Mouse (Mus musculus) small intestine, adult 2 months (tissue): ENCODE measurements around the gene Tm6sf1.

ENCODE experiments used
- CTCF ChIP-seq: fragments of 200-500 bp; IDR thresholded peaks from 2 replicates; pipeline ENCODE4 v1.5.1; 2012; ENCODE audit warnings: low read depth, mild to moderate bottlenecking, control low read depth, inconsistent platforms, low read length, moderate library complexity, mixed read lengths; ENCODE audit not compliant: insufficient replicate concordance, insufficient read length; ENCODE audit errors: extremely low read depth
- POLR2A ChIP-seq: fragments of 200-500 bp; IDR thresholded peaks from 2 replicates; pipeline ENCODE4 v1.6.1; 2012; ENCODE audit warnings: low read depth, mild to moderate bottlenecking, control low read depth, inconsistent platforms, low read length, moderate library complexity

- TF ChIP-seq CTCF, result no peak
- TF ChIP-seq POLR2A, result no peak
Measured at GRCm38 (mm10) chr7:81847777-81848176, 11.0 kb upstream of the Tm6sf1 start.
